Mouse (Mus musculus) lung, adult 2 months (tissue): ENCODE data around the gene Cntnap5c.

Experiments
- CTCF ChIP-seq: fragments of 200-500 bp; IDR thresholded peaks from 2 replicates; pipeline ENCODE4 v1.5.1; 2011; ENCODE audit warnings: mild to moderate bottlenecking, low read length, control low read depth; ENCODE audit not compliant: insufficient read depth
- POLR2A ChIP-seq: fragments of 200-500 bp; IDR thresholded peaks from 2 replicates; pipeline ENCODE4 v1.6.1; 2011; ENCODE audit warnings: low read depth, mild to moderate bottlenecking, control low read depth, low read length, borderline replicate concordance; ENCODE audit errors: extremely low read depth

DNA sequence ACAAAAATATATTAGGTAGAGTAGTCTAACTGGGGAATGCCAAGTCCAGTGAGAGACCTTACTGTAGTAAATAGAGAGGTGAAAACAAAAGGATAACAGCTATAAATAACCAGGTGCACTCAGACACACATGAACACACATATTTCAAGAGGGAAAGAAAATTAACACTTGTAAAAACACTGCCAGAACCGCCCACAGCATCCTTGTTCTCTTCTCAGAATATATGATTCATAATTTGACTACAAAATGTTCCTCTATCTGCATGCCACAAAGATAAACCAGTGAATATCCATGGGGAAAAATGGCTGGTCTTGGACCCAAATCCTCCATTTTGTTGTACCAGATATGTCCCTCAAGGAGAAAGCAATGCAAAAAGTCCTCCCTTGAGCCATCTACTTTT, 417.8 kb downstream of the Cntnap5c start:
- TF ChIP-seq CTCF (no peak), POLR2A (no peak)
